In genomic region chr3:88139243-88140177, GRCm38 (mm10) we compare ENCODE assay signal across 9 mouse cellular contexts. TPM values are rescaled to one million over a fixed set of nuclear protein-coding genes. Genes with fewer than 3 reads are reported as not detected.
A peak's percentile ranks its signal among the peaks of the same experiment; 100 is the strongest.
DNase-seq lines count a peak whose midpoint lies in the region; ATAC-seq and TF ChIP-seq lines count a peak whose summit lies in the region.
"Had no signal": no experiment of that assay in that cellular context is flagged by ENCODE, and none has a peak within 500 bp of the region (broad histone marks: within the 10 kb centered on the region; RNA-seq: fewer than 3 reads in every experiment).

No protein-coding gene starts in this region.

- H3K4me3 ChIP-seq in gastrocnemius, adult 2 months = peak overlapping the region; percentile 95
- H3K4me3 ChIP-seq in MEL (ENCODE audit: control insufficient read depth in 1 of 2, insufficient read depth in 1 of 2, low read depth in 2 of 2, low read length in 2 of 2) = peak overlapping the region; percentile 62 to 77
- peak overlapping the region; percentile 50 for H3K4me3 ChIP-seq in embryonic fibroblast, embryonic 13.5 days (ENCODE audit: insufficient read depth, low read length)
- H3K4me3 ChIP-seq in intestine, embryonic 14.5 days (ENCODE audit: low read depth, low read length) = peak overlapping the region; percentile 56

- H3K9me3 ChIP-seq in MEL (replicated peaks; ENCODE audit: insufficient read depth, low read length) = no peaks in the 10 kb centered on the region
- H3K9me3 ChIP-seq in intestine, embryonic 14.5 days (ENCODE audit: control insufficient read depth, low read length) = no peaks in the 10 kb centered on the region

- intact Hi-C loops in gastrocnemius, adult 2 months (cut with DNase I) = loop anchor here (10.0 kb wide), 1 partner anchor 355 kb away; no protein-coding TSS in a partner anchor

- peak; percentile 73 for DNase-seq in gastrocnemius, adult 2 months
- DNase-seq in gastrocnemius, adult 8-10 months (ENCODE audit: low spot score in 2 of 2) = no peak
- DNase-seq in MEL (ENCODE audit: low read depth, low spot score) = peak; percentile 68
- no peak for DNase-seq in intestine, embryonic 14.5 days (ENCODE audit: low spot score)
- peak; percentile 45 for DNase-seq in lung, postnatal 10 days
- peak; percentile 52 for DNase-seq in testis, postnatal 10 days (ENCODE audit: low spot score)
- no peak for DNase-seq in ovary, postnatal 36 days (ENCODE audit: low spot score)

- H3K9ac ChIP-seq in MEL (ENCODE audit: control insufficient read depth, low read depth, low read length, poor library complexity, severe bottlenecking) = peak overlapping the region; percentile 77
- H3K9ac ChIP-seq in intestine, embryonic 14.5 days (ENCODE audit: low read length) = peak overlapping the region; percentile 57

- H3K79me2 ChIP-seq in MEL (ENCODE audit: control insufficient read depth, insufficient read depth, low read length, poor library complexity) = peaks cover 31% of the 10 kb centered on the region

- peak overlapping the region; percentile 97 for H3K4me2 ChIP-seq in intestine, embryonic 14.5 days (ENCODE audit: low read length)

- no peak for TF ChIP-seq CTCF in gastrocnemius, adult 2 months (IDR thresholded peaks at IDR 0.05)
- TF ChIP-seq CTCF in MEL (IDR thresholded peaks at IDR 0.05 in 2 of 3, conservative IDR thresholded peaks at IDR 0.05 in 1 of 3; ENCODE audit: control insufficient read depth in 1 of 3, insufficient read depth in 1 of 3, low read depth in 2 of 3, low read length in 3 of 3, poor library complexity in 1 of 3, severe bottlenecking in 1 of 3) = no peak
- TF ChIP-seq CTCF in embryonic fibroblast, embryonic 13.5 days (IDR thresholded peaks at IDR 0.05; ENCODE audit: borderline replicate concordance, insufficient read depth, low read length) = no peak

- peaks cover 16 to 34% of the 10 kb centered on the region in 2 experiments for H3K4me1 ChIP-seq in MEL (ENCODE audit: control insufficient read depth in 1 of 2, insufficient read depth in 2 of 2, low read length in 2 of 2)
- H3K4me1 ChIP-seq in embryonic fibroblast, embryonic 13.5 days (ENCODE audit: control insufficient read depth, insufficient read depth, low read length) = peaks cover 17% of the 10 kb centered on the region
- H3K4me1 ChIP-seq in intestine, embryonic 14.5 days (replicated peaks; ENCODE audit: control insufficient read depth, insufficient read depth, low read length) = peaks cover 42% of the 10 kb centered on the region

- TF ChIP-seq POLR2A in MEL (IDR thresholded peaks at IDR 0.05; ENCODE audit: control insufficient read depth in 1 of 2, insufficient read depth in 1 of 2, low read depth in 1 of 2, low read length in 2 of 2, poor library complexity in 1 of 2) = no peak
- TF ChIP-seq POLR2A in embryonic fibroblast, embryonic 13.5 days (IDR thresholded peaks at IDR 0.05; ENCODE audit: low read depth, low read length) = peak; percentile 14

- peaks cover 0 to 21% of the 10 kb centered on the region in 2 experiments; a peak in 2 of 4 replicates for H3K36me3 ChIP-seq in MEL (ENCODE audit: control insufficient read depth in 1 of 2, insufficient read depth in 2 of 2, low read length in 2 of 2)
- H3K36me3 ChIP-seq in intestine, embryonic 14.5 days (ENCODE audit: control insufficient read depth, insufficient read depth, low read length) = no peaks in the 10 kb centered on the region

- H3K27me3 ChIP-seq in MEL (ENCODE audit: control insufficient read depth in 1 of 2, insufficient read depth in 2 of 2, low read length in 2 of 2) = no peaks in the 10 kb centered on the region
- H3K27me3 ChIP-seq in intestine, embryonic 14.5 days (replicated peaks; ENCODE audit: control insufficient read depth, insufficient read depth, low read length) = no peaks in the 10 kb centered on the region
- H3K27me3 ChIP-seq: Patski had no signal

- TF ChIP-seq RAD21 in MEL (IDR thresholded peaks at IDR 0.05; ENCODE audit: low read depth, low read length) = no peak

- WGBS in intestine, embryonic 14.5 days = 17% methylated on average over 25 of the region's 25 CpGs

- peak overlapping the region; percentile 100 for H3K27ac ChIP-seq in gastrocnemius, adult 2 months
- peak overlapping the region; percentile 97 for H3K27ac ChIP-seq in MEL (ENCODE audit: control insufficient read depth, low read depth, low read length)
- peak overlapping the region; percentile 98 for H3K27ac ChIP-seq in embryonic fibroblast, embryonic 13.5 days (ENCODE audit: insufficient read depth, low read length)
- H3K27ac ChIP-seq in intestine, embryonic 14.5 days (ENCODE audit: low read depth) = peak overlapping the region; percentile 94

- peak in 1 of 2 experiments; percentile 10; a peak in 1 of 4 replicates for TF ChIP-seq EP300 in MEL (IDR thresholded peaks at IDR 0.05; ENCODE audit: low read depth in 1 of 2, low read length in 2 of 2)

- ATAC-seq in intestine, embryonic 14.5 days (replicated peaks; ENCODE audit: low FRiP score, low TSS enrichment, low read depth) = no peak

TF ChIP-seq in MEL, 35 proteins besides CTCF, POLR2A, EP300 and RAD21:
- TF ChIP-seq ETS1 (IDR thresholded peaks at IDR 0.05; ENCODE audit: low read depth, low read length) = peak; percentile 31
- TF ChIP-seq BHLHE40 (IDR thresholded peaks at IDR 0.05; ENCODE audit: borderline replicate concordance, low read depth, low read length) = peak; percentile 80
- TF ChIP-seq USF2 (IDR thresholded peaks at IDR 0.05; ENCODE audit: borderline replicate concordance in 1 of 2, insufficient read depth in 1 of 2, low read depth in 1 of 2, low read length in 2 of 2) = no peak
- TF ChIP-seq MEF2A (IDR thresholded peaks at IDR 0.05; ENCODE audit: extremely low read depth, insufficient replicate concordance, low read depth, low read length, poor library complexity, severe bottlenecking) = no peak
- no peak; the same call in 1 of the 2 replicates for TF ChIP-seq MAX (IDR thresholded peaks at IDR 0.05; ENCODE audit: low read length)
- TF ChIP-seq ELF1 (IDR thresholded peaks at IDR 0.05; ENCODE audit: low read depth, low read length) = peak; percentile 62; the same call in 1 of the 2 replicates
- TF ChIP-seq NRF1 (IDR thresholded peaks at IDR 0.05; ENCODE audit: insufficient read depth, low read depth, low read length, poor library complexity, severe bottlenecking) = no peak
- no peak for TF ChIP-seq JUND (IDR thresholded peaks at IDR 0.05; ENCODE audit: low read depth, low read length)
- peak; percentile 45; the same call in 1 of the 2 replicates for TF ChIP-seq TBP (IDR thresholded peaks at IDR 0.05; ENCODE audit: low read depth, low read length)
- TF ChIP-seq USF1 (IDR thresholded peaks at IDR 0.05; ENCODE audit: low read depth, low read length) = peak; percentile 31
- peak; percentile 50; the same call in 1 of the 2 replicates for TF ChIP-seq HCFC1 (IDR thresholded peaks at IDR 0.05; ENCODE audit: low read depth, low read length)
- no peak for TF ChIP-seq POLR2AphosphoS5 (IDR thresholded peaks at IDR 0.05; ENCODE audit: borderline replicate concordance, low read depth, low read length)
- no peak for TF ChIP-seq NELFE (IDR thresholded peaks at IDR 0.05; ENCODE audit: low read depth, low read length)

RNA-seq across cellular contexts. Expression of gene Mef2d, which starts 2.7 kb away (rescaled TPM):
- 100 to 1,000 TPM; 173 to 184 TPM for total RNA-seq in gastrocnemius, adult 2 months (2021)
- 100 to 1,000 TPM; 164 to 186 (median 172) TPM for total RNA-seq in gastrocnemius, adult 8-10 months (2022)
- 16.2 and 16.9 TPM in 2 replicates for total RNA-seq in MEL (2012; rRNA removed)
- polyA plus RNA-seq in MEL (2012; ENCODE audit: insufficient read depth in 1 of 2, insufficient read length in 2 of 2, low read depth in 1 of 2, low replicate concordance in 2 of 2, missing spikeins in 1 of 2) = 100 to 1,000 TPM in 1 of 2 experiments, 10 to 100 TPM in 1; 71.4 to 117 TPM
- 49.1 and 57.0 TPM in 2 replicates for polyA plus RNA-seq in embryonic fibroblast, embryonic 13.5 days (2011; ENCODE audit: insufficient read length, low read depth, missing spikeins)
- 23.4 and 23.8 TPM in 2 replicates for polyA plus RNA-seq in intestine, embryonic 14.5 days (2014; fragmentation: Nextera tagmentation; extraction: Ambion mirVana)

RNA-seq across cellular contexts. Expression of gene Iqgap3, which starts 57.7 kb away (rescaled TPM):
- total RNA-seq in gastrocnemius, adult 2 months (2021) = under 1 TPM; 0.15 to 0.20 TPM
- total RNA-seq in gastrocnemius, adult 8-10 months (2022) = under 1 TPM; 0.08 to 0.39 (median 0.12) TPM
- total RNA-seq in MEL (2012; rRNA removed) = 19.2 and 21.1 TPM in 2 replicates
- 10 to 100 TPM in 1 of 2 experiments, not detected in 1; 42.5 TPM for polyA plus RNA-seq in MEL (2012; ENCODE audit: insufficient read depth in 1 of 2, insufficient read length in 2 of 2, low read depth in 1 of 2, low replicate concordance in 2 of 2, missing spikeins in 1 of 2)
- 14.8 and 20.1 TPM in 2 replicates for polyA plus RNA-seq in embryonic fibroblast, embryonic 13.5 days (2011; ENCODE audit: insufficient read length, low read depth, missing spikeins)
- polyA plus RNA-seq in intestine, embryonic 14.5 days (2014; fragmentation: Nextera tagmentation; extraction: Ambion mirVana) = 23.8 and 24.0 TPM in 2 replicates

Comparison
In these comparisons a context has a peak if more than half of its experiments do, and no peak if none do; other contexts are left out.
1. DNase-seq: peak in gastrocnemius, adult 2 months (single experiment), MEL (single experiment), lung, postnatal 10 days (single experiment) and testis, postnatal 10 days (single experiment); none in gastrocnemius, adult 8-10 months (0 of 2), intestine, embryonic 14.5 days (single experiment) and ovary, postnatal 36 days (single experiment).
2. RNA of gene Iqgap3, which starts 57.7 kb away (total RNA-seq): 19.2 to 21.1 TPM in MEL; 0.15 to 0.20 TPM in gastrocnemius, adult 2 months and 0.08 to 0.39 TPM in gastrocnemius, adult 8-10 months; every median in the first group is over 10 times any median in the second.
3. Peak in every context shown above with its lines, with median percentiles within 50 percentile points of each other: H3K27ac ChIP-seq and H3K4me3 ChIP-seq.